Comparison of ENCODE assay signal across 25 mouse cellular contexts in the genomic region with DNA sequence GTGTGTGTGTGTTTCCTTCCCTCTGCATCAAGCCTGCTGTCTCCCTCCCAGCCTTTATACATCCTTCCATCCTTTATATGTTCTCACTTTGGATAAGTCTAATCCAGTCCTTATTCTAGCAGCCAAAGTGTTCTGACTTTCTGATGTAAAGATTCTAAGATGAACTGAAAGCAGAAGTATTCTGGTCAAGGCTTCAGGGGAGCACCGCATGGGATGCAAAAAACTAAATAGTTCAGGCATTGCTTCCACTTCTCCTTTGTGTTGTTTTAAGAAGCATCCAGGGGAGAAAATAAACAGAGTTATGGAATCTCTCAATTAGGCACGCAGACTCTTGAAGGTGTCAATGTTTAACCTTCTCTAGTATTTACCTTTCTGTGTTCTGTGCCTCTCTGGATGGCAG.
DNase-seq lines count a peak whose midpoint lies in the region; ATAC-seq and TF ChIP-seq lines count a peak whose summit lies in the region.
"Had no signal": no experiment of that assay in that cellular context is flagged by ENCODE, and none has a peak within 500 bp of the region (broad histone marks: within the 10 kb centered on the region; RNA-seq: fewer than 3 reads in every experiment).

No protein-coding gene starts in this region.

- ATAC-seq in common myeloid progenitor, adult 5-6 weeks (replicated peaks; ENCODE audit: low read depth, poor library complexity, severe bottlenecking): 0 out of 2 replicates have a peak, but pooled peaks have one; percentile 32
- peak; percentile 57 for ATAC-seq in megakaryocyte, adult 5-6 weeks (ENCODE audit: poor library complexity, severe bottlenecking)
- no peak for ATAC-seq in stomach, postnatal 0 days (ENCODE audit: low FRiP score, low TSS enrichment)
- ATAC-seq: activated CD4-positive, CD25-positive, alpha-beta regulatory T cell, adult 4 months; CD4-positive, CD25-positive, alpha-beta regulatory T cell, adult 4 months; forebrain, embryonic 13.5 days; forebrain, embryonic 15.5 days; forebrain, postnatal 0 days; Patski had no signal

- no peaks in the 10 kb centered on the region for H3K4me1 ChIP-seq in stomach, postnatal 0 days (replicated peaks; ENCODE audit: control insufficient read depth, insufficient read depth)
- H3K4me1 ChIP-seq: embryonic facial prominence, embryonic 12.5 days had no signal

- TF ChIP-seq CTCF in stomach, postnatal 0 days (IDR thresholded peaks at IDR 0.05; ENCODE audit: low read depth): no peak

- 47% methylated on average over 2 of the region's 2 CpGs for WGBS in stomach, postnatal 0 days

- no peak overlapping the region for H3K9ac ChIP-seq in stomach, postnatal 0 days (ENCODE audit: low read length)
- H3K9ac ChIP-seq: embryonic facial prominence, embryonic 12.5 days; forebrain, embryonic 13.5 days; forebrain, embryonic 15.5 days; forebrain, postnatal 0 days had no signal

- H3K4me3 ChIP-seq in stomach, postnatal 0 days (ENCODE audit: low read depth, low read length): no peak overlapping the region
- H3K4me3 ChIP-seq: embryonic facial prominence, embryonic 10.5 days; embryonic facial prominence, embryonic 12.5 days; forebrain, embryonic 13.5 days; forebrain, embryonic 15.5 days had no signal

- H3K4me2 ChIP-seq in stomach, postnatal 0 days (replicated peaks; ENCODE audit: low read depth): no peak overlapping the region
- H3K4me2 ChIP-seq: embryonic facial prominence, embryonic 12.5 days; forebrain, embryonic 13.5 days; forebrain, embryonic 15.5 days had no signal

- DNase-seq in A20 (ENCODE audit: low read depth, low spot score): peak; percentile 7
- DNase-seq in cerebellum, adult 9-11 months: no peak
- DNase-seq in layer of hippocampus, adult 9-11 months: no peak
- DNase-seq in stomach, postnatal 0 days (ENCODE audit: low spot score): no peak
- DNase-seq: adrenal gland, adult 8-10 months; adrenal gland, postnatal 14 days; adrenal gland, postnatal 36 days; B cell, adult 2 months; cerebellum, adult 11-12 months; cerebellum, adult 2 months; cerebellum, adult 9-10 months; cerebellum, postnatal 14 days; cerebellum, postnatal 36 days; forebrain, postnatal 0 days had no signal

- no peak for TF ChIP-seq EP300 in stomach, postnatal 0 days (optimal IDR thresholded peaks at IDR 0.05)

- no peaks in the 10 kb centered on the region for H3K36me3 ChIP-seq in stomach, postnatal 0 days (ENCODE audit: control insufficient read depth, insufficient read depth, low read length)
- H3K36me3 ChIP-seq: embryonic facial prominence, embryonic 10.5 days; embryonic facial prominence, embryonic 12.5 days; forebrain, embryonic 15.5 days; G1E had no signal

- no peaks in the 10 kb centered on the region for H3K27me3 ChIP-seq in stomach, postnatal 0 days (ENCODE audit: control insufficient read depth, insufficient read depth, low read length)
- H3K27me3 ChIP-seq: CH12.LX; embryonic facial prominence, embryonic 12.5 days; forebrain, embryonic 13.5 days; forebrain, embryonic 15.5 days; Patski had no signal

- H3K9me3 ChIP-seq in stomach, postnatal 0 days (ENCODE audit: control insufficient read depth, low read length): no peaks in the 10 kb centered on the region
- H3K9me3 ChIP-seq: embryonic facial prominence, embryonic 10.5 days; embryonic facial prominence, embryonic 12.5 days; forebrain, embryonic 13.5 days; forebrain, embryonic 15.5 days; G1E had no signal

- H3K27ac ChIP-seq in stomach, postnatal 0 days (replicated peaks): no peak overlapping the region
- H3K27ac ChIP-seq: embryonic facial prominence, embryonic 10.5 days; embryonic facial prominence, embryonic 12.5 days; forebrain, embryonic 13.5 days; forebrain, embryonic 15.5 days had no signal
